In the genomic region with DNA sequence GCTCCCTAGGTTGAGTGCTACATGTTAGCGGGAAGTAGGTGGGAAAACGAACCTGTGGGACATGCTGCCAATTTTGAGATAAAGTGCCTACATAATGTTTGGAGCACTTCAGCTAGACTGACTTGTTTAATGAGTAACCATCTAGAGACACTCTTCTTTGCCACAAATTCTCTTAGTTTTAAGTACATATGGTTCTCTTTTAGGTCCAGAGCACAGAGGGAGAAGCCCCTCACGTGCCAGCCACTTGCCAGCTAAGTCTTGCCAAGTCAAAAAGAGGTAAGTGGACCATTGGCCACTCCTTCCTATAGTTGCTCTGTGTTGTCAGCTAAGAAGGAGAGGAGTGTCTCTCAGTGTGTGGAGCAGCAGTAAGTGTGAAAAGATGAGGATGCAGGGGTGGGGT, we compare ENCODE assay signal across 25 mouse cellular contexts. TPM values are rescaled to one million over a fixed set of nuclear protein-coding genes. Genes with fewer than 3 reads are reported as not detected.
DNase-seq lines count a peak whose midpoint lies in the region; ATAC-seq and TF ChIP-seq lines count a peak whose summit lies in the region.
"Had no signal": no experiment of that assay in that cellular context is flagged by ENCODE, and none has a peak within 500 bp of the region (broad histone marks: within the 10 kb centered on the region; RNA-seq: fewer than 3 reads in every experiment).

No protein-coding gene starts in this region.

- H3K79me2 ChIP-seq in liver, adult 2 months (ENCODE audit: control insufficient read depth, insufficient read depth, low read length), result peaks cover 3% of the 10 kb centered on the region; the same call in 1 of the 2 replicates

- H3K9ac ChIP-seq in liver, adult 2 months (ENCODE audit: low read depth, low read length), result no peak overlapping the region
- H3K9ac ChIP-seq in liver, embryonic 12.5 days, result no peak overlapping the region
- no peak overlapping the region for H3K9ac ChIP-seq in kidney, postnatal 0 days (ENCODE audit: low read depth, low read length)
- no peak overlapping the region for H3K9ac ChIP-seq in lung, postnatal 0 days (replicated peaks; ENCODE audit: low read depth)
- H3K9ac ChIP-seq: heart, embryonic 12.5 days; hindbrain, embryonic 13.5 days; liver, embryonic 13.5 days; neural tube, embryonic 15.5 days had no signal

- H3K4me3 ChIP-seq in liver, adult 2 months (ENCODE audit: insufficient read depth, low read depth, low read length), result no peak overlapping the region
- H3K4me3 ChIP-seq in liver, embryonic 12.5 days, result no peak overlapping the region
- no peak overlapping the region for H3K4me3 ChIP-seq in kidney, postnatal 0 days (replicated peaks; ENCODE audit: low read depth, low read length)
- H3K4me3 ChIP-seq in lung, postnatal 0 days (ENCODE audit: low read depth, low read length), result no peak overlapping the region
- H3K4me3 ChIP-seq: embryonic facial prominence, embryonic 10.5 days; heart, embryonic 12.5 days; hindbrain, embryonic 13.5 days; left cerebral cortex, adult 2 months; liver, embryonic 13.5 days; megakaryocyte, embryonic 14.5 days; neural tube, embryonic 15.5 days had no signal

- TF ChIP-seq CTCF in liver, adult 2 months (IDR thresholded peaks at IDR 0.05; ENCODE audit: low read depth, low read length), result no peak
- no peak for TF ChIP-seq CTCF in kidney, postnatal 0 days (IDR thresholded peaks at IDR 0.05; ENCODE audit: low read depth)
- TF ChIP-seq CTCF in lung, postnatal 0 days (IDR thresholded peaks at IDR 0.05), result no peak

- DNase-seq in liver, adult 2 months (ENCODE audit: extremely low read depth, low read depth, low spot score), result peak; percentile 84
- peak; percentile 70 for DNase-seq in kidney, adult 9 months
- DNase-seq in kidney, postnatal 0 days (ENCODE audit: low spot score), result no peak
- peak; percentile 60 for DNase-seq in lung, postnatal 0 days (ENCODE audit: low spot score)
- no peak for DNase-seq in thymus, postnatal 14 days
- DNase-seq in cerebellum, adult 11 months, result no peak
- DNase-seq: adrenal gland, postnatal 36 days; B cell, adult 2 months; cerebellum, adult 8-10 months; gastrocnemius, postnatal 10 days; heart, adult 11 months; heart, postnatal 14 days; left cerebral cortex, postnatal 4 days; liver, embryonic 13.5 days; thymus, postnatal 36 days had no signal

- H3K27me3 ChIP-seq in liver, adult 2 months (ENCODE audit: control insufficient read depth, insufficient read depth, low read length), result no peaks in the 10 kb centered on the region
- no peaks in the 10 kb centered on the region for H3K27me3 ChIP-seq in liver, embryonic 12.5 days (replicated peaks)
- H3K27me3 ChIP-seq in kidney, postnatal 0 days (ENCODE audit: insufficient read depth, low read length), result no peaks in the 10 kb centered on the region
- no peaks in the 10 kb centered on the region for H3K27me3 ChIP-seq in lung, postnatal 0 days (replicated peaks; ENCODE audit: insufficient read depth, low read length)
- H3K27me3 ChIP-seq: heart, embryonic 12.5 days; hindbrain, embryonic 13.5 days; liver, embryonic 13.5 days; megakaryocyte, embryonic 14.5 days; neural tube, embryonic 15.5 days had no signal

- H3K4me1 ChIP-seq in liver, adult 2 months (ENCODE audit: control insufficient read depth, insufficient read depth, low read length), result peaks cover 16% of the 10 kb centered on the region
- peaks cover 5% of the 10 kb centered on the region; the same call in 1 of the 2 replicates for H3K4me1 ChIP-seq in liver, embryonic 12.5 days
- 0 out of 2 replicates have a peak, but pooled peaks cover 4% of the 10 kb centered on the region for H3K4me1 ChIP-seq in kidney, postnatal 0 days (replicated peaks; ENCODE audit: insufficient read depth, low read length)
- peaks cover 5% of the 10 kb centered on the region; the same call in 1 of the 2 replicates for H3K4me1 ChIP-seq in lung, postnatal 0 days (ENCODE audit: insufficient read depth, low read depth, low read length)
- H3K4me1 ChIP-seq: hindbrain, embryonic 13.5 days; neural tube, embryonic 15.5 days had no signal

- WGBS in liver, adult 2 months, result 16% methylated on average over 3 of the region's 3 CpGs
- WGBS in liver, embryonic 12.5 days (ENCODE audit: insufficient replicate concordance), result 80% methylated on average over 3 of the region's 3 CpGs
- 52% methylated on average over 3 of the region's 3 CpGs for WGBS in kidney, postnatal 0 days
- 53% methylated on average over 3 of the region's 3 CpGs for WGBS in lung, postnatal 0 days

- peaks cover 13% of the 10 kb centered on the region; the same call in 1 of the 2 replicates for H3K36me3 ChIP-seq in liver, adult 2 months (ENCODE audit: control insufficient read depth, insufficient read depth, low read length)
- H3K36me3 ChIP-seq in liver, embryonic 12.5 days, result peaks cover 23% of the 10 kb centered on the region
- H3K36me3 ChIP-seq in kidney, postnatal 0 days (ENCODE audit: insufficient read depth, low read length), result peaks cover 9% of the 10 kb centered on the region; the same call in 1 of the 2 replicates
- H3K36me3 ChIP-seq in lung, postnatal 0 days (ENCODE audit: insufficient read depth, low read length), result no peaks in the 10 kb centered on the region
- H3K36me3 ChIP-seq: neural tube, embryonic 15.5 days had no signal

- H3K4me2 ChIP-seq in liver, embryonic 12.5 days, result no peak overlapping the region
- no peak overlapping the region for H3K4me2 ChIP-seq in kidney, postnatal 0 days (ENCODE audit: low read length)
- no peak overlapping the region for H3K4me2 ChIP-seq in lung, postnatal 0 days (replicated peaks; ENCODE audit: low read depth, low read length)
- H3K4me2 ChIP-seq: heart, embryonic 12.5 days; hindbrain, embryonic 13.5 days; liver, embryonic 13.5 days; neural tube, embryonic 15.5 days had no signal

- no peak for TF ChIP-seq POLR2A in liver, adult 2 months (IDR thresholded peaks at IDR 0.05; ENCODE audit: extremely low read depth, insufficient read depth, low read length)

- ATAC-seq in liver, embryonic 12.5 days, result no peak
- peak; percentile 39; the same call in 1 of the 2 replicates for ATAC-seq in kidney, postnatal 0 days (replicated peaks; ENCODE audit: low FRiP score, low read depth)
- peak; percentile 57 for ATAC-seq in lung, postnatal 0 days
- ATAC-seq: inflammation-experienced regulatory T-cells, adult 6 months; midbrain, embryonic 16.5 days had no signal

- H3K9me3 ChIP-seq in liver, embryonic 12.5 days (replicated peaks), result no peaks in the 10 kb centered on the region
- H3K9me3 ChIP-seq in kidney, postnatal 0 days (replicated peaks; ENCODE audit: low read length), result no peaks in the 10 kb centered on the region
- no peaks in the 10 kb centered on the region for H3K9me3 ChIP-seq in lung, postnatal 0 days (ENCODE audit: low read length)
- H3K9me3 ChIP-seq: embryonic facial prominence, embryonic 10.5 days; heart, embryonic 12.5 days; hindbrain, embryonic 13.5 days; liver, embryonic 13.5 days; megakaryocyte, embryonic 14.5 days; neural tube, embryonic 15.5 days had no signal

- TF ChIP-seq EP300 in lung, postnatal 0 days (IDR thresholded peaks at IDR 0.05), result peak; percentile 41; the same call in 1 of the 2 replicates

- peak overlapping the region; percentile 68 for H3K27ac ChIP-seq in liver, adult 2 months (replicated peaks; ENCODE audit: insufficient read depth, low read depth, low read length)
- H3K27ac ChIP-seq in liver, embryonic 12.5 days, result no peak overlapping the region
- H3K27ac ChIP-seq in kidney, postnatal 0 days, result peak overlapping the region; percentile 21; the same call in 1 of the 2 replicates
- H3K27ac ChIP-seq in lung, postnatal 0 days (ENCODE audit: low read length), result no peak overlapping the region
- H3K27ac ChIP-seq: embryonic facial prominence, embryonic 10.5 days; hindbrain, embryonic 13.5 days; left cerebral cortex, adult 2 months; liver, embryonic 13.5 days; neural tube, embryonic 15.5 days had no signal

RNA-seq across cellular contexts. Expression of gene Itprid2, which starts 16.0 kb away (rescaled TPM):
- total RNA-seq in liver, adult 2 months (2014; rRNA removed), result 21.4 and 22.8 TPM in 2 replicates
- 5.9 and 7.8 TPM in 2 replicates for polyA plus RNA-seq in liver, adult 2 months (2012; rRNA removed)
- polyA plus RNA-seq in liver, embryonic 12.5 days (2016; fragmentation: Nextera tagmentation; extraction: Ambion mirVana), result 5.2 and 5.3 TPM in 2 replicates
- 22.7 and 24.4 TPM in 2 replicates for polyA plus RNA-seq in kidney, postnatal 0 days (2015; fragmentation: Nextera tagmentation; extraction: Ambion mirVana)
- polyA plus RNA-seq in lung, postnatal 0 days (2015; fragmentation: Nextera tagmentation; extraction: Ambion mirVana), result 7.2 and 7.6 TPM in 2 replicates

RNA-seq across cellular contexts. Expression of gene Ppp1r1c, which starts 56.4 kb away (rescaled TPM):
- not detected in 2 replicates for total RNA-seq in liver, adult 2 months (2014; rRNA removed)
- not detected in 2 replicates for polyA plus RNA-seq in liver, adult 2 months (2012; rRNA removed)
- not detected in 2 replicates for polyA plus RNA-seq in liver, embryonic 12.5 days (2016; fragmentation: Nextera tagmentation; extraction: Ambion mirVana)
- polyA plus RNA-seq in kidney, postnatal 0 days (2015; fragmentation: Nextera tagmentation; extraction: Ambion mirVana), result 0.14 and 0.16 TPM in 2 replicates
- not detected in 2 replicates for polyA plus RNA-seq in lung, postnatal 0 days (2015; fragmentation: Nextera tagmentation; extraction: Ambion mirVana)
- total RNA-seq: adrenal gland, postnatal 36 days; common myeloid progenitor, adult 5-6 weeks; gastrocnemius, postnatal 10 days; heart, postnatal 14 days; left cerebral cortex, adult 2 months; left cerebral cortex, postnatal 4 days had no signal
- polyA plus RNA-seq: liver, embryonic 13.5 days had no signal

Comparison
In these comparisons a context has a peak if more than half of its experiments do, and no peak if none do; other contexts are left out.
1. DNase-seq: peak in liver, adult 2 months (single experiment), kidney, adult 9 months (single experiment) and lung, postnatal 0 days (single experiment); none in kidney, postnatal 0 days (single experiment), thymus, postnatal 14 days (single experiment) and cerebellum, adult 11 months (single experiment).
2. H3K27ac ChIP-seq: peak in liver, adult 2 months (single experiment) and kidney, postnatal 0 days (single experiment); none in liver, embryonic 12.5 days (single experiment) and lung, postnatal 0 days (single experiment).